In the genomic region with DNA sequence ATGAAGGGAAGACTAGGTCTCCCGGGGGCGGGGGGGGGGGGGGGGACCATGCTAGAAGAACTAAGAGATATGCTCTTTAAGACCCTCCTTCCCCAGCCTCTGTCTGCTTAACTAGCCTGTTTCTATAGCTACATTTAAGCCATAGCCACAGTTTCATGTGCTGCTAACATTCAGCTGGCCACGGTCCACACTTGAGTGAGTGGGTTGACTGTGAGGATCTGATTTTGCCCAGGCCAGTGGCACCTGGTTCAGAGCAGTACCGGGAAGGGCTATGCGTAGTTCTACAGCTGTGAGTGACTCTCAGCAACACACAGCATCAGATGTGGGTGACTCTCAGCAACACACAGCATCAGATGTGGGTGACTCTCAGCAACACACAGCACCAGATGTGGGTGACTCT, we compare ENCODE assay signal across 16 mouse cellular contexts.
"Had no signal": no experiment of that assay in that cellular context is flagged by ENCODE, and none has a peak within 500 bp of the region (broad histone marks: within the 10 kb centered on the region; RNA-seq: fewer than 3 reads in every experiment).

No protein-coding gene starts in this region.

- H3K27ac ChIP-seq: intestine, embryonic 15.5 days; kidney, embryonic 15.5 days; liver, embryonic 12.5 days; liver, embryonic 15.5 days; lung, embryonic 15.5 days; stomach, postnatal 0 days had no signal

- H3K4me3 ChIP-seq: intestine, embryonic 15.5 days; kidney, embryonic 15.5 days; liver, embryonic 12.5 days; liver, embryonic 15.5 days; lung, embryonic 15.5 days had no signal

- H3K4me1 ChIP-seq: intestine, embryonic 15.5 days; kidney, embryonic 15.5 days; liver, embryonic 12.5 days; liver, embryonic 15.5 days; lung, embryonic 15.5 days had no signal

- DNase-seq: kidney, adult 11 months; kidney, adult 8-10 months; kidney, postnatal 10 days; kidney, postnatal 36 days; lung, adult 18-20 months; lung, postnatal 14 days; lung, postnatal 4 days; midbrain, embryonic 14.5 days; thymus, adult 2 months; thymus, postnatal 36 days had no signal
